Comparison of ENCODE assay signal across 21 mouse cellular contexts in genomic region chr7:144609568-144609967, GRCm38 (mm10).
"Had no signal": no experiment of that assay in that cellular context is flagged by ENCODE, and none has a peak within 500 bp of the region (broad histone marks: within the 10 kb centered on the region; RNA-seq: fewer than 3 reads in every experiment).

No protein-coding gene starts in this region.

- H3K9ac ChIP-seq: intestine, embryonic 15.5 days; kidney, embryonic 15.5 days; limb, embryonic 13.5 days; liver, embryonic 12.5 days; liver, embryonic 15.5 days; midbrain, embryonic 15.5 days; neural tube, embryonic 12.5 days; neural tube, embryonic 15.5 days had no signal

- ATAC-seq: intestine, embryonic 15.5 days; liver, embryonic 12.5 days; midbrain, embryonic 15.5 days had no signal

- H3K9me3 ChIP-seq: intestine, embryonic 15.5 days; kidney, embryonic 15.5 days; limb, embryonic 10.5 days; limb, embryonic 13.5 days; liver, embryonic 12.5 days; liver, embryonic 15.5 days; megakaryocyte, embryonic 14.5 days; midbrain, embryonic 15.5 days; neural tube, embryonic 12.5 days; neural tube, embryonic 15.5 days had no signal

- H3K36me3 ChIP-seq: intestine, embryonic 15.5 days; limb, embryonic 10.5 days; limb, embryonic 13.5 days; liver, embryonic 15.5 days; midbrain, embryonic 15.5 days; neural tube, embryonic 12.5 days; neural tube, embryonic 15.5 days had no signal

- DNase-seq: kidney, adult 11 months; kidney, adult 8-10 months; kidney, postnatal 10 days; kidney, postnatal 36 days; layer of hippocampus, postnatal 36 days; liver; thymus, adult 2 months; thymus, postnatal 14 days; thymus, postnatal 4 days had no signal

- H3K4me3 ChIP-seq: intestine, embryonic 15.5 days; kidney, embryonic 15.5 days; limb, embryonic 10.5 days; limb, embryonic 13.5 days; liver, embryonic 12.5 days; liver, embryonic 15.5 days; megakaryocyte, embryonic 14.5 days; midbrain, embryonic 15.5 days; neural tube, embryonic 12.5 days; neural tube, embryonic 15.5 days had no signal

- H3K4me2 ChIP-seq: intestine, embryonic 15.5 days; kidney, embryonic 15.5 days; limb, embryonic 13.5 days; liver, embryonic 12.5 days; liver, embryonic 15.5 days; midbrain, embryonic 11.5 days; midbrain, embryonic 15.5 days; neural tube, embryonic 12.5 days; neural tube, embryonic 15.5 days had no signal

- H3K27ac ChIP-seq: intestine, embryonic 15.5 days; kidney, embryonic 15.5 days; limb, embryonic 10.5 days; limb, embryonic 13.5 days; liver, embryonic 12.5 days; liver, embryonic 15.5 days; macrophage; midbrain, embryonic 15.5 days; neural tube, embryonic 12.5 days; neural tube, embryonic 15.5 days had no signal

- H3K4me1 ChIP-seq: limb, embryonic 13.5 days; liver, embryonic 12.5 days; liver, embryonic 15.5 days; megakaryocyte, embryonic 14.5 days; midbrain, embryonic 15.5 days; neural tube, embryonic 12.5 days; neural tube, embryonic 15.5 days had no signal

- H3K27me3 ChIP-seq: intestine, embryonic 15.5 days; kidney, embryonic 15.5 days; limb, embryonic 13.5 days; liver, embryonic 12.5 days; liver, embryonic 15.5 days; midbrain, embryonic 15.5 days; neural tube, embryonic 12.5 days; neural tube, embryonic 15.5 days had no signal
